Mouse (Mus musculus): ENCODE measurements around the gene Olfr1415. TPM values are rescaled to one million over a fixed set of nuclear protein-coding genes. Genes with fewer than 3 reads are reported as not detected.

Olfr1415 gene
- total RNA-seq, 1 experiment from 2014 or later: not detected

Other genes starting within 250 kb of the Olfr1415 start
- gene Ndufa10, start 22.2 kb downstream of the Olfr1415 start, total RNA-seq (2017): 93.3 and 103 TPM in 2 replicates
- gene Olfr1416, start 11.0 kb downstream of the Olfr1415 start, total RNA-seq (2017): not detected in 2 replicates
- not detected in 2 replicates for gene Olfr1414, start 22.6 kb upstream of the Olfr1415 start, total RNA-seq (2017)
- not detected in 2 replicates for gene Olfr1413, start 75.2 kb upstream of the Olfr1415 start, total RNA-seq (2017)
- gene Olfr1412, start 89.7 kb upstream of the Olfr1415 start, total RNA-seq (2017): not detected in 2 replicates
- gene Olfr1411, start 98.3 kb upstream of the Olfr1415 start, total RNA-seq (2017): not detected in 2 replicates
- gene Olfr1410, start 109.7 kb upstream of the Olfr1415 start, total RNA-seq (2017): not detected in 2 replicates
- not detected in 2 replicates for gene Olfr12, start 121.7 kb upstream of the Olfr1415 start, total RNA-seq (2017)
- gene Cops9, start 145.9 kb upstream of the Olfr1415 start, total RNA-seq (2017): 124 and 156 TPM in 2 replicates
- gene Otos, start 152.7 kb upstream of the Olfr1415 start, total RNA-seq (2017): 6.0 and 8.2 TPM in 2 replicates

Data from common myeloid progenitor, adult 5-6 weeks (primary cell).